9 mouse cellular contexts compared by ENCODE assay signal in genomic region chr1:51288201-51288600, GRCm38 (mm10). TPM values are rescaled to one million over a fixed set of nuclear protein-coding genes. Genes with fewer than 3 reads are reported as not detected.
A peak's percentile ranks its signal among the peaks of the same experiment; 100 is the strongest.
DNase-seq lines count a peak whose midpoint lies in the region; ATAC-seq and TF ChIP-seq lines count a peak whose summit lies in the region.
"Had no signal": no experiment of that assay in that cellular context is flagged by ENCODE, and none has a peak within 500 bp of the region (broad histone marks: within the 10 kb centered on the region; RNA-seq: fewer than 3 reads in every experiment).

No protein-coding gene starts in this region.

- no peaks in the 10 kb centered on the region for H3K27me3 ChIP-seq in liver, adult 2 months (ENCODE audit: control insufficient read depth, insufficient read depth, low read length)
- H3K27me3 ChIP-seq in liver, embryonic 13.5 days, result no peaks in the 10 kb centered on the region
- no peaks in the 10 kb centered on the region for H3K27me3 ChIP-seq in stomach, embryonic 16.5 days (ENCODE audit: control insufficient read depth, insufficient read depth, low read length)

- TF ChIP-seq POLR2A in liver, adult 2 months (IDR thresholded peaks at IDR 0.05; ENCODE audit: extremely low read depth, insufficient read depth, low read length), result no peak

- H3K4me1 ChIP-seq in liver, adult 2 months (ENCODE audit: control insufficient read depth, insufficient read depth, low read length), result peaks cover 7% of the 10 kb centered on the region; the same call in 1 of the 2 replicates
- H3K4me1 ChIP-seq in liver, embryonic 13.5 days (replicated peaks), result no peaks in the 10 kb centered on the region
- H3K4me1 ChIP-seq in stomach, embryonic 16.5 days (ENCODE audit: control insufficient read depth, insufficient read depth, low read length), result peaks cover 15% of the 10 kb centered on the region

- peak overlapping the region; percentile 47; the same call in 1 of the 2 replicates for H3K27ac ChIP-seq in liver, adult 2 months (replicated peaks; ENCODE audit: insufficient read depth, low read depth, low read length)
- no peak overlapping the region for H3K27ac ChIP-seq in liver, embryonic 13.5 days
- peak overlapping the region; percentile 97 for H3K27ac ChIP-seq in stomach, embryonic 16.5 days (ENCODE audit: low read length)

- H3K4me2 ChIP-seq in liver, embryonic 13.5 days, result 0 out of 2 replicates have a peak overlapping the region, but pooled peaks have one; percentile 43
- peak overlapping the region; percentile 60 for H3K4me2 ChIP-seq in stomach, embryonic 16.5 days (ENCODE audit: low read depth, low read length)

- TF ChIP-seq CTCF in liver, adult 2 months (IDR thresholded peaks at IDR 0.05; ENCODE audit: low read depth, low read length), result no peak

- no peaks in the 10 kb centered on the region; the same call in 1 of the 2 replicates for H3K36me3 ChIP-seq in liver, adult 2 months (ENCODE audit: control insufficient read depth, insufficient read depth, low read length)
- H3K36me3 ChIP-seq in liver, embryonic 13.5 days, result no peaks in the 10 kb centered on the region
- H3K36me3 ChIP-seq in stomach, embryonic 16.5 days (ENCODE audit: control insufficient read depth, insufficient read depth, low read length), result no peaks in the 10 kb centered on the region

- H3K9me3 ChIP-seq in liver, embryonic 13.5 days (replicated peaks), result no peaks in the 10 kb centered on the region
- H3K9me3 ChIP-seq in stomach, embryonic 16.5 days (replicated peaks; ENCODE audit: control insufficient read depth, low read length), result no peaks in the 10 kb centered on the region

- WGBS in liver, adult 2 months, result 58% methylated on average over 3 of the region's 3 CpGs
- WGBS in liver, embryonic 13.5 days (ENCODE audit: insufficient replicate concordance), result 58% methylated on average over 3 of the region's 3 CpGs
- WGBS in stomach, embryonic 16.5 days, result 46% methylated on average over 3 of the region's 3 CpGs

- peak; percentile 91 for DNase-seq in heart, adult 11 months
- DNase-seq in heart, adult 8-10 months (ENCODE audit: low spot score), result no peak
- DNase-seq in liver, adult 2 months (ENCODE audit: extremely low read depth, low read depth, low spot score), result no peak
- DNase-seq in liver, result no peak
- DNase-seq in liver, embryonic 13.5 days, result no peak
- no peak for DNase-seq in thymus, postnatal 10 days (ENCODE audit: low spot score in 2 of 2)
- DNase-seq in testis, postnatal 14 days (ENCODE audit: low spot score), result no peak
- DNase-seq: layer of hippocampus, adult 9-11 months had no signal

- H3K79me2 ChIP-seq in liver, adult 2 months (ENCODE audit: control insufficient read depth, insufficient read depth, low read length), result no peaks in the 10 kb centered on the region

- no peak overlapping the region for H3K4me3 ChIP-seq in liver, adult 2 months (ENCODE audit: insufficient read depth, low read depth, low read length)
- H3K4me3 ChIP-seq in liver, embryonic 13.5 days (replicated peaks), result no peak overlapping the region
- peak overlapping the region; percentile 57; the same call in 1 of the 2 replicates for H3K4me3 ChIP-seq in stomach, embryonic 16.5 days (replicated peaks; ENCODE audit: low read length)

- no peak overlapping the region for H3K9ac ChIP-seq in liver, adult 2 months (ENCODE audit: low read depth, low read length)
- no peak overlapping the region for H3K9ac ChIP-seq in liver, embryonic 13.5 days
- H3K9ac ChIP-seq in stomach, embryonic 16.5 days (ENCODE audit: low read length), result no peak overlapping the region; the same call in 1 of the 2 replicates

- no peak for ATAC-seq in liver, embryonic 13.5 days (ENCODE audit: low read depth)
- no peak for ATAC-seq in stomach, embryonic 16.5 days (ENCODE audit: insufficient read depth, low FRiP score)

RNA-seq across cellular contexts. Expression of gene Cavin2, which starts 0.7 kb away (rescaled TPM):
- 100 to 1,000 TPM; 108 to 136 (median 118) TPM for total RNA-seq in heart, adult 8-10 months (2022)
- 17.6 and 18.1 TPM in 2 replicates for total RNA-seq in liver, adult 2 months (2014; rRNA removed)
- 5.9 and 6.4 TPM in 2 replicates for polyA plus RNA-seq in liver, adult 2 months (2012; rRNA removed)
- polyA plus RNA-seq in liver, embryonic 13.5 days (2015; fragmentation: Nextera tagmentation; extraction: Ambion mirVana), result 23.5 and 29.9 TPM in 2 replicates
- polyA plus RNA-seq in stomach, embryonic 16.5 days (2015; fragmentation: Nextera tagmentation; extraction: Ambion mirVana), result 91.8 and 97.7 TPM in 2 replicates
